Mouse (Mus musculus) liver, embryonic 14.5 days (tissue): ENCODE measurements around the gene Naa40. TPM values are rescaled to one million over a fixed set of nuclear protein-coding genes. Genes with fewer than 3 reads are reported as not detected.

ENCODE experiments used
- ATAC-seq: fragments of 200-750 bp; cut with Nextera tagmentation; 2 replicates; pipeline ENCODE4 v1.8.0; 2017; ENCODE audit warnings: moderate number of reproducible peaks, mild to moderate bottlenecking, moderate library complexity; ENCODE audit not compliant: insufficient read depth
- DNase-seq, 3 experiments: peaks; one replicate each; pipeline ENCODE4 v3.0.0-alpha.2; 2012 to 2013; ENCODE audit warnings: low read depth in 3 of 3, low spot score in 3 of 3
- H3K27ac ChIP-seq: fragments of 300-500 bp; sonication (generic); 2 replicates; pipeline ENCODE4 v1.5.1; 2014; ENCODE audit warnings: moderate library complexity, mild to moderate bottlenecking, control low read depth, inconsistent platforms
- H3K27me3 ChIP-seq: fragments of 300-500 bp; sonication (generic); 2 replicates; pipeline ENCODE4 v1.6.1; 2014; ENCODE audit warnings: mild to moderate bottlenecking, low read length, moderate library complexity; ENCODE audit not compliant: control insufficient read depth, insufficient read depth
- H3K36me3 ChIP-seq: fragments of 300-500 bp; sonication (generic); replicated peaks from 2 replicates; pipeline ENCODE4 v1.6.1; 2014; ENCODE audit warnings: low read depth; ENCODE audit not compliant: control insufficient read depth, insufficient read depth
- H3K4me1 ChIP-seq, 2 experiments: fragments of 200-500 bp in 1 of 2; fragments of 300-500 bp in 1 of 2; sonication (generic) in 1 of 2; replicated peaks; 2 replicates each; pipeline ENCODE4 v1.6.1; 2012 to 2014; ENCODE audit warnings: antibody characterized with exemption in 1 of 2, inconsistent platforms in 1 of 2, low read length in 1 of 2; ENCODE audit not compliant: control insufficient read depth in 2 of 2, insufficient read depth in 2 of 2
- H3K4me2 ChIP-seq: fragments of 300-500 bp; sonication (generic); 2 replicates; pipeline ENCODE4 v1.6.1; 2014; ENCODE audit warnings: low read depth, mild to moderate bottlenecking, control low read depth, moderate library complexity
- H3K4me3 ChIP-seq, 2 experiments: fragments of 200-500 bp in 1 of 2; fragments of 300-500 bp in 1 of 2; sonication (generic) in 1 of 2; 2 replicates each; pipeline ENCODE4 v1.5.1; 2012 to 2014; ENCODE audit warnings: low read depth in 2 of 2, low read length in 2 of 2, mild to moderate bottlenecking in 2 of 2, control low read depth in 1 of 2, inconsistent platforms in 1 of 2, moderate library complexity in 1 of 2; ENCODE audit not compliant: insufficient read depth in 1 of 2
- H3K9ac ChIP-seq: fragments of 300-500 bp; sonication (generic); replicated peaks from 2 replicates; pipeline ENCODE4 v1.6.1; 2014; ENCODE audit warnings: mild to moderate bottlenecking, control low read depth, moderate library complexity
- H3K9me3 ChIP-seq: fragments of 300-500 bp; sonication (generic); 2 replicates; pipeline ENCODE4 v1.6.1; 2016; ENCODE audit warnings: low read length, mixed read lengths; ENCODE audit not compliant: control insufficient read depth
- CTCF ChIP-seq: IDR thresholded peaks from 2 replicates; pipeline ENCODE4 v1.5.1; 2016; ENCODE audit warnings: antibody characterized with exemption, low read depth, control low read depth
- EP300 ChIP-seq: IDR thresholded peaks from 2 replicates; pipeline ENCODE4 v1.6.1; 2016; ENCODE audit warnings: antibody characterized with exemption, low read depth
- WGBS: fragments of 180-500 bp; shearing (Covaris S2); extraction: QIAGEN DNeasy Blood & Tissue Kit; methylation state at CpG from one replicate; pipeline ENCODE4 v1.1.7; 2014; ENCODE audit not compliant: insufficient replicate concordance; 5-methylcytosine and 5-hydroxymethylcytosine counted together
- polyA plus RNA-seq, 2 experiments: library from polyadenylated mRNA; depleted of rRNA in 1 of 2; stranded (reverse) in 1 of 2; unstranded in 1 of 2; fragments of >200 nt; fragmentation: Nextera tagmentation in 1 of 2; extraction: Ambion mirVana in 1 of 2; gene quantifications; 2 replicates each; pipeline versions ENCODE4 v1.2.1 to v1.2.3; 2012 to 2014

The Naa40 gene
- polyA plus RNA-seq, 2 experiments, result 18.0 to 23.1 TPM

DNA sequence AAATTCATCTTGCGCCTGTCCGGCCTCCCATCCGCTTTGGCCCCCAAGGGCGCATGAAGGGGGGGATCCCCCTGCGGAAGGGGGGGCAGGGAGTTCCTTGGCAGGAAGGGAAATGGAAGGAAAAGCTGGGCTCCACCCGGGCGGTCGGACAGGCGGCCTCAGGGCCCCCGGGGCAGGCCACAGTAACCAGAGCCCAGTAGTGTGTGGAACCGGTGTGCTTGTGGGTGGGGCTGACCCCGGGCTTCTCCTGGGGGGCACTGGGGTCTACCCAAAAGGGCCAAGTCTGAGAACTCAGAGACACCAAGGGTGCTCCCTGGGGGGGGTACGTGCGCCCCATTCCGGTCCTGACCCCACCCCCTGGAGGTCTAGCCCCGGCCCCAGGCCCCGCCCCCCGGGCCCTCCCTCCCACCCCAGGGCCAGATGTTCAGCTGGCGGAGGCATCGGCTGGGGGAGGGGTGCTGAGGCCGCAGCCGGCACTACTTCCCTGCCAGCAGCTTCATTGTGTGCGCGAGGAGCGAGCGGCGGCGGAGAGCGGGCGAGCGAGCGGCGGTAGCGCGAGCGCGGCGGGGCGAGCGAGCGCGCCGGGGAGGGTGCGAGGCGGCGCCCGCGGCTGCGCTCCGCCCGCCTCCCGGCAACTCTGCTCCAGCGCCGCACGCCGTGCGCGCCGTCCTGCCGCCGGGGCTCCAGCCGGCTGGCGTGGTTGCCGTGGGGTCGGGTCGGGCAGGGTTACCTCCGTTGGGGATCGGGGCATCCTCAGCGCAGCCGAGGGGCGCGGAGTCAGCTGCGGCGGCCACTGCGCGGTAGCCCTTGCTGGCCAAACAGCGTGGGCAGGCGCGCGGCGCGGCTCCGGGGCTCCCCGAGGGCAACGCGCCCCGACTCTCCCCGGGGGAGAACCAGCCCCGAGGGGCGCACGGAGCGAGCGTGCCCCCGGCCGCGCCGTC lies 27.1 kb upstream of the Naa40 start:
- Histone ChIP-seq H3K4me3 (peak overlapping the region; percentile 51 to 61), H3K36me3 (no peaks in the 10 kb centered on the region), H3K27ac (no peak overlapping the region), H3K9me3 (no peaks in the 10 kb centered on the region), H3K4me1 (peaks cover 0 to 3% of the 10 kb centered on the region in 2 experiments; a peak in 1 of 4 replicates), H3K4me2 (peak overlapping the region; percentile 66), H3K9ac (peak overlapping the region; percentile 7; the same call in 1 of the 2 replicates), H3K27me3 (peaks cover 15% of the 10 kb centered on the region)
- ATAC-seq, result peak; percentile 58
- TF ChIP-seq EP300, result no peak
- DNase-seq, result peak in 2 of 3 experiments; percentile 37 to 39
- WGBS, result under 1% methylated on average over 86 of the region's 97 CpGs

DNA sequence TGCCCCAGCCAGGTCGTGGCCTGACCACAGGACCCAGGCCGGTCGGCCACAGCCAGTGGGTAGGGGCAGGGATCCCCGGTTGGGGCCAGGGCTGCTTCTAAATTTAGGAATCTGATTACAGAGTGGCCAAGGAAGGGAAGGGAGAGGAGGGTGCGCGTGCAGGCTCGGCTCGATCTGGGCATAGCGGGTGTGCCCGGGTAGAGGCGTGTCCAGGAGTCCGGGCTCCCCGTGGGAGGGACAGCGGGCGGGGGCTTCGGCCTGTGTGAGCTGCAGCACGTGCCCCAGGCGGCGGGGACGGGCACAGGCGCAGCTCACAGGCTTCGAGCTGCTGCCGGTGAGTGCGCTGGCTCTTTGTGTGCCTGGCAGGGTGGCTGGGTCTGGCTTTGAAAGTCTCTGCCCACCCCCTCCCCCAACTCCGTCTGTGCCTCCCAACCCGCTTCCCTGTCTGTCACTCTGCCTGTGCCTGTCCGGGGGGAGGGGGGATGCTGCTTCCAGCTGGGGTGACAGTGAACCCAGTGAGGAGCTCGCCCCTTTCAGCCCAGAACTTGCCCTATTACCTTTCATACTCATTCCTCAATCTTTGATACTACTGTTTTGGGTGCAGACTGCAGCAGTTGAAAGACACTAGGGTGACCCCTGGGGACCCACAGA lies 26.2 kb upstream of the Naa40 start, which contains the start of gene Rcor2:
TSS of gene Rcor2 (plus strand) at position 235 of the 651 bp plus-strand sequence.
- Histone ChIP-seq H3K4me1 (peaks cover 0 to 3% of the 10 kb centered on the region in 2 experiments; a peak in 1 of 4 replicates), H3K27me3 (peaks cover 15% of the 10 kb centered on the region), H3K9ac (no peak within 1 kb of the TSS; the same call in 1 of the 2 replicates), H3K4me2 (peak within 1 kb of the TSS; percentile 66), H3K9me3 (no peaks in the 10 kb centered on the region), H3K36me3 (no peaks in the 10 kb centered on the region), H3K27ac (no peak within 1 kb of the TSS), H3K4me3 (peak within 1 kb of the TSS; percentile 51 to 61; a peak in 3 of 4 replicates)
- no peak for DNase-seq
- under 1% methylated on average over 28 of the region's 28 CpGs for WGBS
- ATAC-seq, result no peak
- TF ChIP-seq EP300, result no peak
- TF ChIP-seq CTCF, result no peak

DNA sequence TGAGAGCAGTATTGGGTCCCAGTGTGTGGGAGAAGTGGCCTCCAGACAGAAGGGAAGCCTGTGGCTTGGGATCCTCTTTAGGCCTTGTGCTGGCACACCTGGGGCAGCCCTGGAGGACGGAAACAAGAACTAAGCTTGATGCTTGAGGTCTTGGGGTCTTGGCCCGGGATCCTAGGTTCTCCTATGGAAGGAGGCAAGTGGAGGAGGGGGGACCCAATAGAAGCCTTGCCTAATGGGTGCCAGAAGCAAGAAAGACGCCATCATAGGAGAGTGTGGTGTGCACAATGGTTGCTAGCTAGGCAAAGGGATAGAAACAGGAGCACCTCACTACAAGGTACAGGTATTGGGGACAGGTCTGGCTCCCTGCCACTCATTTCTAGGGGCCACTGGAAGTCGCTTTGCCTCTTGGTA lies 25.4 kb upstream of the Naa40 start:
- Histone ChIP-seq H3K27me3 (peaks cover 15% of the 10 kb centered on the region), H3K27ac (no peak overlapping the region), H3K4me1 (peaks cover 0 to 3% of the 10 kb centered on the region in 2 experiments; a peak in 1 of 4 replicates), H3K36me3 (no peaks in the 10 kb centered on the region), H3K9me3 (no peaks in the 10 kb centered on the region), H3K4me2 (no peak overlapping the region), H3K4me3 (no peak overlapping the region), H3K9ac (no peak overlapping the region)
- ATAC-seq (no peak), DNase-seq (no peak)
- 47% methylated on average over 4 of the region's 4 CpGs for WGBS
- TF ChIP-seq CTCF (no peak), EP300 (no peak)

DNA sequence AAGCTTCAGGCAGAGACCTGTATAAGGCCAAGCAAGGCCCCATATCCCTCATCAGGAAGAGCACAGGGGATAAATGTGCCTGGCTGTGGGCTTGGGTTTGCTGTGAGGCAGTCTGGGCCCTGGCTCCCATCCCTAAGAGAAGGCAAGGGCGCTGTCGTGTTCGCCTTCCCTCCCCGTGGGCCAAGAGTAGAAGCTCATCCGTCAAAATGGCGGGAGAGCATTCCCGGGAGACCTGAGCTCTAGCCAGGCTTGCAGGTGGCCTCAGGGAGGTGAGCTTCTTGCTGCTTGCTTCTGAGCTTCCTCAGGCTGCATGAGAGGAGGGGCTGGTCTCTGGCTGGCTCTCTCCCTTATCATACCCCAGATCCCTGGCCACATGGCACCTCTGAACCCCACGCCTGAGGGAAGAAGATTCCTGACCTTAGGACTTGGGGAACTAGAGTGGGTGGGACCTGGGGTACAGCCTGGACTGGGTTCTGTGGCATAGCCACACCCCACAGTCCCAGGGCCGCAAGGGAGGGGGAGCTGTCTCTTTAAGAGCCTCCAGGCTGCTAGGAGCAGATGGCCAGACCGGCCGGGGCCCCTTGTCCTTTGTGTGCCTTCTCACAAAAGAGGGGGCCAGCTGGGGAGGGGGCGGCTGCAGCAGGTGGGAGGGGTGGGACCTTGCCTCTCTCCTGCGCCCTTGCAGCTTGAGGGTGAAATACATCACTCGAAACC lies 24.7 kb upstream of the Naa40 start:
- Histone ChIP-seq H3K4me2 (no peak overlapping the region), H3K4me1 (peaks cover 0 to 3% of the 10 kb centered on the region in 2 experiments; a peak in 1 of 4 replicates), H3K27ac (no peak overlapping the region), H3K4me3 (no peak overlapping the region), H3K36me3 (no peaks in the 10 kb centered on the region), H3K9me3 (no peaks in the 10 kb centered on the region), H3K27me3 (peaks cover 15% of the 10 kb centered on the region), H3K9ac (no peak overlapping the region)
- DNase-seq (no peak), ATAC-seq (no peak)
- TF ChIP-seq CTCF, result no peak
- TF ChIP-seq EP300, result no peak
- WGBS, result 35% methylated on average over 14 of the region's 14 CpGs
